Mouse (Mus musculus): ENCODE results near the gene Fubp1. TPM values are rescaled to one million over a fixed set of nuclear protein-coding genes. Genes with fewer than 3 reads are reported as not detected.
A peak's percentile ranks its signal among the peaks of the same experiment; 100 is the strongest.

Gene Fubp1
- total and polyA plus RNA-seq, 2 experiments from 2014 or later: 135 to 257 TPM

GRCm38 (mm10) chr3:152179285-152179684, 30.9 kb upstream of the Fubp1 start:
- ATAC-seq: no peak
- 63% methylated on average over 1 of the region's 1 CpGs for WGBS
- no peaks in the 10 kb centered on the region for H3K9me3 ChIP-seq (ENCODE audit: low read length)

GRCm38 (mm10) chr3:152180624-152181023, 29.6 kb upstream of the Fubp1 start:
- Histone ChIP-seq H3K9ac (no peak overlapping the region), H3K27me3 (ENCODE audit: insufficient read depth, low read length) (no peaks in the 10 kb centered on the region), H3K4me1 (ENCODE audit: insufficient read depth) (no peaks in the 10 kb centered on the region), H3K27ac (ENCODE audit: low read depth, low read length) (no peak overlapping the region), H3K9me3 (ENCODE audit: low read length) (no peaks in the 10 kb centered on the region), H3K36me3 (ENCODE audit: insufficient read depth) (0 out of 2 replicates have a peak, but pooled peaks cover 10% of the 10 kb centered on the region), H3K4me2 (ENCODE audit: low read depth) (no peak overlapping the region), H3K4me3 (ENCODE audit: low read depth, low read length) (no peak overlapping the region)
- 96% methylated on average over 4 of the region's 4 CpGs for WGBS
- ATAC-seq (no peak), DNase-seq (no peak)
- no peak for TF ChIP-seq CTCF (IDR thresholded peaks at IDR 0.05; ENCODE audit: low read depth)

More at GRCm38 (mm10) chr3:152179285-152179684, 30.9 kb upstream of the Fubp1 start:
- no peak overlapping the region for H3K4me2 ChIP-seq (ENCODE audit: low read depth)
- H3K4me1 ChIP-seq (ENCODE audit: insufficient read depth): no peaks in the 10 kb centered on the region
- no peak for TF ChIP-seq CTCF (IDR thresholded peaks at IDR 0.05; ENCODE audit: low read depth)
- no peak for DNase-seq
- H3K9ac ChIP-seq: no peak overlapping the region
- H3K27me3 ChIP-seq (ENCODE audit: insufficient read depth, low read length): no peaks in the 10 kb centered on the region
- no peak overlapping the region for H3K4me3 ChIP-seq (ENCODE audit: low read depth, low read length)
- 0 out of 2 replicates have a peak, but pooled peaks cover 7% of the 10 kb centered on the region for H3K36me3 ChIP-seq (ENCODE audit: insufficient read depth)
- no peak overlapping the region for H3K27ac ChIP-seq (ENCODE audit: low read depth, low read length)

- no peak for ATAC-seq
- WGBS: 35% methylated on average over 9 of the region's 9 CpGs
- no peak for TF ChIP-seq CTCF (IDR thresholded peaks at IDR 0.05; ENCODE audit: low read depth)
Measured at GRCm38 (mm10) chr3:152183522-152183921, 26.7 kb upstream of the Fubp1 start.

GRCm38 (mm10) chr3:152186106-152186505, 24.1 kb upstream of the Fubp1 start:
- no peaks in the 10 kb centered on the region for H3K27me3 ChIP-seq (ENCODE audit: insufficient read depth, low read length)
- H3K4me3 ChIP-seq (ENCODE audit: low read depth, low read length): no peak overlapping the region
- WGBS: 89% methylated on average over 6 of the region's 6 CpGs
- no peak overlapping the region for H3K27ac ChIP-seq (ENCODE audit: low read depth, low read length)
- ATAC-seq (no peak), DNase-seq (no peak)
- no peak overlapping the region for H3K9ac ChIP-seq
- peaks cover 2% of the 10 kb centered on the region; the same call in 1 of the 2 replicates for H3K4me1 ChIP-seq (ENCODE audit: insufficient read depth)
- no peaks in the 10 kb centered on the region for H3K9me3 ChIP-seq (ENCODE audit: low read length)
- no peak overlapping the region for H3K4me2 ChIP-seq (ENCODE audit: low read depth)
- no peak for TF ChIP-seq CTCF (IDR thresholded peaks at IDR 0.05; ENCODE audit: low read depth)
- 0 out of 2 replicates have a peak, but pooled peaks cover 13% of the 10 kb centered on the region for H3K36me3 ChIP-seq (ENCODE audit: insufficient read depth)

More at GRCm38 (mm10) chr3:152183522-152183921, 26.7 kb upstream of the Fubp1 start:
- 0 out of 2 replicates have a peak, but pooled peaks cover 13% of the 10 kb centered on the region for H3K36me3 ChIP-seq (ENCODE audit: insufficient read depth)
- no peak for DNase-seq
- no peak overlapping the region for H3K4me2 ChIP-seq (ENCODE audit: low read depth)
- no peaks in the 10 kb centered on the region for H3K9me3 ChIP-seq (ENCODE audit: low read length)
- no peak overlapping the region for H3K27ac ChIP-seq (ENCODE audit: low read depth, low read length)
- H3K4me1 ChIP-seq (ENCODE audit: insufficient read depth): no peaks in the 10 kb centered on the region
- H3K4me3 ChIP-seq (ENCODE audit: low read depth, low read length): no peak overlapping the region
- no peaks in the 10 kb centered on the region for H3K27me3 ChIP-seq (ENCODE audit: insufficient read depth, low read length)
- no peak overlapping the region for H3K9ac ChIP-seq

- 69% methylated on average over 4 of the region's 4 CpGs for whole genome bisulfite sequencing
- Histone ChIP-seq H3K4me3 (ENCODE audit: low read depth, low read length) (no peak overlapping the region), H3K4me2 (ENCODE audit: low read depth) (no peak overlapping the region), H3K9me3 (ENCODE audit: low read length) (no peaks in the 10 kb centered on the region), H3K9ac (no peak overlapping the region), H3K27ac (ENCODE audit: low read depth, low read length) (no peak overlapping the region), H3K4me1 (ENCODE audit: insufficient read depth) (peaks cover 14% of the 10 kb centered on the region; the same call in 1 of the 2 replicates), H3K36me3 (ENCODE audit: insufficient read depth) (0 out of 2 replicates have a peak, but pooled peaks cover 5% of the 10 kb centered on the region), H3K27me3 (ENCODE audit: insufficient read depth, low read length) (no peaks in the 10 kb centered on the region)
- ATAC-seq (no peak), DNase-seq (no peak)
- no peak for TF ChIP-seq CTCF (IDR thresholded peaks at IDR 0.05; ENCODE audit: low read depth)
Measured at GRCm38 (mm10) chr3:152189306-152189705, 20.9 kb upstream of the Fubp1 start.

GRCm38 (mm10) chr3:152190679-152191477, 19.3 kb upstream of the Fubp1 start:
- DNase-seq (no peak), ATAC-seq (no peak)
- peak overlapping the region; percentile 26 for H3K4me2 ChIP-seq (ENCODE audit: low read depth)
- no peak overlapping the region for H3K4me3 ChIP-seq (ENCODE audit: low read depth, low read length)
- H3K4me1 ChIP-seq (ENCODE audit: insufficient read depth): peaks cover 14% of the 10 kb centered on the region; the same call in 1 of the 2 replicates
- no peak overlapping the region for H3K27ac ChIP-seq (ENCODE audit: low read depth, low read length)
- no peak for TF ChIP-seq CTCF (IDR thresholded peaks at IDR 0.05; ENCODE audit: low read depth)
- 82% methylated on average over 9 of the region's 9 CpGs for WGBS
- no peaks in the 10 kb centered on the region for H3K27me3 ChIP-seq (ENCODE audit: insufficient read depth, low read length)
- no peak overlapping the region for H3K9ac ChIP-seq
- no peaks in the 10 kb centered on the region for H3K9me3 ChIP-seq (ENCODE audit: low read length)
- H3K36me3 ChIP-seq (ENCODE audit: insufficient read depth): 0 out of 2 replicates have a peak, but pooled peaks cover 3% of the 10 kb centered on the region

- Histone ChIP-seq H3K9me3 (ENCODE audit: low read length) (no peaks in the 10 kb centered on the region), H3K4me1 (ENCODE audit: insufficient read depth) (peaks cover 14% of the 10 kb centered on the region; the same call in 1 of the 2 replicates), H3K9ac (0 out of 2 replicates have a peak overlapping the region, but pooled peaks have one; percentile 40), H3K4me3 (ENCODE audit: low read depth, low read length) (peak overlapping the region; percentile 48), H3K36me3 (ENCODE audit: insufficient read depth) (no peaks in the 10 kb centered on the region), H3K27ac (ENCODE audit: low read depth, low read length) (no peak overlapping the region), H3K4me2 (ENCODE audit: low read depth) (peak overlapping the region; percentile 59), H3K27me3 (ENCODE audit: insufficient read depth, low read length) (no peaks in the 10 kb centered on the region)
- peak; percentile 11 for DNase-seq
- no peak for TF ChIP-seq CTCF (IDR thresholded peaks at IDR 0.05; ENCODE audit: low read depth)
- 7% methylated on average over 6 of the region's 6 CpGs for WGBS
- ATAC-seq: no peak
Measured at GRCm38 (mm10) chr3:152191791-152192237, 18.4 kb upstream of the Fubp1 start.

All from forebrain, postnatal 0 days (tissue).